Mouse (Mus musculus): Measurements from ENCODE around the gene Olfr1380. TPM values are rescaled to one million over a fixed set of nuclear protein-coding genes. Genes with fewer than 3 reads are reported as not detected.
A peak's percentile ranks its signal among the peaks of the same experiment; 100 is the strongest.
"Not testable (repeated sequence)": the region's sequence is repeated elsewhere in the genome, so short reads cannot be mapped to it uniquely, and the experiment has no call there.

The Olfr1380 gene
- polyA plus RNA-seq (2015; fragmentation: Nextera tagmentation; extraction: Ambion mirVana) = not detected in 2 replicates

- H3K36me3 ChIP-seq (ENCODE audit: control insufficient read depth, insufficient read depth, low read length); H3K9ac ChIP-seq (ENCODE audit: low read depth, low read length); ATAC-seq; H3K4me3 ChIP-seq (ENCODE audit: low read depth, low read length); H3K4me1 ChIP-seq (ENCODE audit: control insufficient read depth, insufficient read depth, low read length); H3K27me3 ChIP-seq (ENCODE audit: control insufficient read depth, insufficient read depth, low read depth, low read length); H3K27ac ChIP-seq (ENCODE audit: low read length); H3K9me3 ChIP-seq (replicated peaks; ENCODE audit: control insufficient read depth, low read length, poor library complexity, severe bottlenecking); H3K4me2 ChIP-seq (ENCODE audit: low read length): not testable (repeated sequence)
- 57% methylated on average over 5 of the region's 5 CpGs for WGBS
Measured at GRCm38 (mm10) chr11:49556578-49556977, at the start of gene Olfr1380. TSS of gene Olfr1380 (plus strand) at chr11:49556878.

- H3K9me3 ChIP-seq (replicated peaks; ENCODE audit: control insufficient read depth, low read length, poor library complexity, severe bottlenecking) = no peaks in the 10 kb centered on the region
- no peak for ATAC-seq
- H3K27me3 ChIP-seq (ENCODE audit: control insufficient read depth, insufficient read depth, low read depth, low read length) = no peaks in the 10 kb centered on the region
- H3K9ac ChIP-seq (ENCODE audit: low read depth, low read length) = no peak overlapping the region
- H3K4me2 ChIP-seq (ENCODE audit: low read length) = no peak overlapping the region
- H3K4me1 ChIP-seq (ENCODE audit: control insufficient read depth, insufficient read depth, low read length) = no peaks in the 10 kb centered on the region
- no peak overlapping the region for H3K27ac ChIP-seq (ENCODE audit: low read length)
- no peak overlapping the region for H3K4me3 ChIP-seq (ENCODE audit: low read depth, low read length)
- no peaks in the 10 kb centered on the region for H3K36me3 ChIP-seq (ENCODE audit: control insufficient read depth, insufficient read depth, low read length)
- 78% methylated on average over 5 of the region's 5 CpGs for WGBS
Measured at GRCm38 (mm10) chr11:49518086-49518485, 38.6 kb upstream of the Olfr1380 start.

GRCm38 (mm10) chr11:49519348-49519747, 37.3 kb upstream of the Olfr1380 start, which contains the start of gene Olfr1383:
TSS of gene Olfr1383 (plus strand) at chr11:49519648.
- no peak for ATAC-seq
- H3K36me3 ChIP-seq (ENCODE audit: control insufficient read depth, insufficient read depth, low read length) = no peaks in the 10 kb centered on the region
- no peaks in the 10 kb centered on the region for H3K27me3 ChIP-seq (ENCODE audit: control insufficient read depth, insufficient read depth, low read depth, low read length)
- H3K4me3 ChIP-seq (ENCODE audit: low read depth, low read length) = no peak within 1 kb of the TSS
- H3K9me3 ChIP-seq (replicated peaks; ENCODE audit: control insufficient read depth, low read length, poor library complexity, severe bottlenecking) = no peaks in the 10 kb centered on the region
- H3K9ac ChIP-seq (ENCODE audit: low read depth, low read length) = no peak within 1 kb of the TSS
- no peak within 1 kb of the TSS for H3K27ac ChIP-seq (ENCODE audit: low read length)
- no peak within 1 kb of the TSS for H3K4me2 ChIP-seq (ENCODE audit: low read length)
- H3K4me1 ChIP-seq (ENCODE audit: control insufficient read depth, insufficient read depth, low read length) = no peaks in the 10 kb centered on the region

- H3K4me3 ChIP-seq (ENCODE audit: low read depth, low read length) = no peak within 1 kb of the TSS
- no peak within 1 kb of the TSS for H3K27ac ChIP-seq (ENCODE audit: low read length)
- no peaks in the 10 kb centered on the region for H3K36me3 ChIP-seq (ENCODE audit: control insufficient read depth, insufficient read depth, low read length)
- H3K4me1 ChIP-seq (ENCODE audit: control insufficient read depth, insufficient read depth, low read length) = no peaks in the 10 kb centered on the region
- H3K9me3 ChIP-seq (replicated peaks; ENCODE audit: control insufficient read depth, low read length, poor library complexity, severe bottlenecking) = no peaks in the 10 kb centered on the region
- no peak within 1 kb of the TSS for H3K4me2 ChIP-seq (ENCODE audit: low read length)
- no peaks in the 10 kb centered on the region for H3K27me3 ChIP-seq (ENCODE audit: control insufficient read depth, insufficient read depth, low read depth, low read length)
- 85% methylated on average over 3 of the region's 3 CpGs for WGBS
- ATAC-seq = no peak
- no peak within 1 kb of the TSS for H3K9ac ChIP-seq (ENCODE audit: low read depth, low read length)
Measured at GRCm38 (mm10) chr11:49527947-49528346, 28.7 kb upstream of the Olfr1380 start, which contains the start of gene Olfr1382. TSS of gene Olfr1382 (plus strand) at chr11:49528247.

- H3K4me3 ChIP-seq (ENCODE audit: low read depth, low read length) = no peak overlapping the region
- no peak overlapping the region for H3K4me2 ChIP-seq (ENCODE audit: low read length)
- no peak overlapping the region for H3K9ac ChIP-seq (ENCODE audit: low read depth, low read length)
- H3K9me3 ChIP-seq (replicated peaks; ENCODE audit: control insufficient read depth, low read length, poor library complexity, severe bottlenecking) = no peaks in the 10 kb centered on the region
- ATAC-seq = no peak
- H3K36me3 ChIP-seq (ENCODE audit: control insufficient read depth, insufficient read depth, low read length) = no peaks in the 10 kb centered on the region
- H3K27ac ChIP-seq (ENCODE audit: low read length) = no peak overlapping the region
- H3K4me1 ChIP-seq (ENCODE audit: control insufficient read depth, insufficient read depth, low read length) = no peaks in the 10 kb centered on the region
- no peaks in the 10 kb centered on the region for H3K27me3 ChIP-seq (ENCODE audit: control insufficient read depth, insufficient read depth, low read depth, low read length)
Measured at GRCm38 (mm10) chr11:49532761-49533160, 23.9 kb upstream of the Olfr1380 start.

- ATAC-seq = peak; percentile 71
- not testable (repeated sequence) for H3K36me3 ChIP-seq (ENCODE audit: control insufficient read depth, insufficient read depth, low read length); H3K27me3 ChIP-seq (ENCODE audit: control insufficient read depth, insufficient read depth, low read depth, low read length); H3K9me3 ChIP-seq (replicated peaks; ENCODE audit: control insufficient read depth, low read length, poor library complexity, severe bottlenecking); H3K4me2 ChIP-seq (ENCODE audit: low read length); H3K4me1 ChIP-seq (ENCODE audit: control insufficient read depth, insufficient read depth, low read length); H3K27ac ChIP-seq (ENCODE audit: low read length); H3K4me3 ChIP-seq (ENCODE audit: low read depth, low read length); H3K9ac ChIP-seq (ENCODE audit: low read depth, low read length)
- WGBS = 95% methylated on average over 2 of the region's 2 CpGs
Measured at GRCm38 (mm10) chr11:49536631-49537030, 20.0 kb upstream of the Olfr1380 start.

- H3K9me3 ChIP-seq (replicated peaks; ENCODE audit: control insufficient read depth, low read length, poor library complexity, severe bottlenecking); ATAC-seq; H3K4me3 ChIP-seq (ENCODE audit: low read depth, low read length); H3K27ac ChIP-seq (ENCODE audit: low read length); H3K4me2 ChIP-seq (ENCODE audit: low read length); H3K4me1 ChIP-seq (ENCODE audit: control insufficient read depth, insufficient read depth, low read length); H3K9ac ChIP-seq (ENCODE audit: low read depth, low read length); H3K27me3 ChIP-seq (ENCODE audit: control insufficient read depth, insufficient read depth, low read depth, low read length); H3K36me3 ChIP-seq (ENCODE audit: control insufficient read depth, insufficient read depth, low read length): not testable (repeated sequence)
- 52% methylated on average over 3 of the region's 3 CpGs for WGBS
Measured at GRCm38 (mm10) chr11:49543149-49543548, 13.5 kb upstream of the Olfr1380 start, which contains the start of gene Olfr1381. TSS of gene Olfr1381 (plus strand) at chr11:49543449.

- not testable (repeated sequence) for H3K9ac ChIP-seq (ENCODE audit: low read depth, low read length); H3K4me1 ChIP-seq (ENCODE audit: control insufficient read depth, insufficient read depth, low read length)
- WGBS = 75% methylated on average over 3 of the region's 3 CpGs
Measured at GRCm38 (mm10) chr11:49554033-49554432, 2.6 kb upstream of the Olfr1380 start.

GRCm38 (mm10) chr11:49575054-49575453, 18.4 kb downstream of the Olfr1380 start:
- H3K27ac ChIP-seq (ENCODE audit: low read length); H3K9me3 ChIP-seq (replicated peaks; ENCODE audit: control insufficient read depth, low read length, poor library complexity, severe bottlenecking); H3K36me3 ChIP-seq (ENCODE audit: control insufficient read depth, insufficient read depth, low read length); H3K9ac ChIP-seq (ENCODE audit: low read depth, low read length); H3K4me1 ChIP-seq (ENCODE audit: control insufficient read depth, insufficient read depth, low read length); H3K4me3 ChIP-seq (ENCODE audit: low read depth, low read length); ATAC-seq; H3K27me3 ChIP-seq (ENCODE audit: control insufficient read depth, insufficient read depth, low read depth, low read length); H3K4me2 ChIP-seq (ENCODE audit: low read length): not testable (repeated sequence)
- 36% methylated on average over 2 of the region's 2 CpGs for WGBS

More at GRCm38 (mm10) chr11:49554033-49554432, 2.6 kb upstream of the Olfr1380 start:
- not testable (repeated sequence) for H3K27me3 ChIP-seq (ENCODE audit: control insufficient read depth, insufficient read depth, low read depth, low read length); H3K36me3 ChIP-seq (ENCODE audit: control insufficient read depth, insufficient read depth, low read length); H3K27ac ChIP-seq (ENCODE audit: low read length); H3K9me3 ChIP-seq (replicated peaks; ENCODE audit: control insufficient read depth, low read length, poor library complexity, severe bottlenecking); H3K4me3 ChIP-seq (ENCODE audit: low read depth, low read length); H3K4me2 ChIP-seq (ENCODE audit: low read length); ATAC-seq
